Mouse (Mus musculus): ENCODE results near the gene Zbtb38.

GRCm38 (mm10) chr9:96712758-96713471 is 39.7 kb downstream of the Zbtb38 start:
- TF ChIP-seq EP300 (IDR thresholded peaks at IDR 0.05; ENCODE audit: insufficient read depth, low read depth, low read length) (no peak), POLR2A (IDR thresholded peaks at IDR 0.05; ENCODE audit: insufficient read depth, low read length) (no peak)

Data from ES-Bruce4 (cell line).